Mouse (Mus musculus) adrenal gland, postnatal 14 days (tissue): ENCODE data around the gene Srpr. TPM values are rescaled to one million over a fixed set of nuclear protein-coding genes. Genes with fewer than 3 reads are reported as not detected.

Experiments used
- total RNA-seq: library from RNA; stranded (reverse); gene quantifications from 2 replicates; pipeline ENCODE4 v1.2.3, GENCODE M21; 2021

Gene Srpr
- total RNA-seq, 1 experiment from 2014 or later: 121 TPM

Other genes with a start within 250 kb of the Srpr start
- 32.7 and 36.9 TPM in 2 replicates for gene St3gal4, start 80.9 kb upstream of the Srpr start, total RNA-seq
- 23.2 and 25.2 TPM in 2 replicates for gene Dcps, start 24.1 kb upstream of the Srpr start, total RNA-seq
- 5.9 and 7.3 TPM in 2 replicates for gene Tirap, start 116 bp downstream of the Srpr start, total RNA-seq
- 78.2 and 82.8 TPM in 2 replicates for gene Foxred1, start 10.9 kb downstream of the Srpr start, total RNA-seq
- 10.3 and 12.4 TPM in 2 replicates for gene Fam118b, start 67.6 kb downstream of the Srpr start, total RNA-seq
- gene Rpusd4, start 67.7 kb downstream of the Srpr start, total RNA-seq: 14.9 and 15.6 TPM in 2 replicates
- 22.1 and 24.4 TPM in 2 replicates for gene Cdon, start 221.0 kb downstream of the Srpr start, total RNA-seq